Mouse (Mus musculus): ENCODE data around the gene Olfr800. TPM values are rescaled to one million over a fixed set of nuclear protein-coding genes. Genes with fewer than 3 reads are reported as not detected.

The Olfr800 gene
- not detected in 2 replicates for polyA plus RNA-seq (2015; fragmentation: Nextera tagmentation; extraction: Ambion mirVana)

DNA sequence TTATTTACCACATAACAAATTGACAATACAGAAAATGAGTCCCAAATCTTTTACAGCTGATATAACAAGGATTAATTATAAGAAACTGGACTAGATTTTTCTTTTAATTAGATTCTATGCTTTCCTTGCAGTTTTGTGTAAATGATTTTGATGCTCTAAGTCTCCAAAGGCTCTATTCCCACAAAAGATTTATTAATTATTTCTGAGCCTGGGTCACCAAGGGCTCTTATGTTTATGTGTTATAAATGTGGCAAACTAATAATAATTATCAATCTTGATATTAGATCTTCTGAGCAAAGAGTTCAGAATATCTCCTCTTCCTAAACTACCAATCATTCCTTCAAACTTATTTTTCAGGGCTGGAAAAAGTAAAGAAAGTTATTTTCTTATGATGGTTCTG, at the start of gene Olfr800:
Gene Olfr800 (plus strand): TSS at position 301 of the 400 bp plus-strand sequence.
- no peak within 1 kb of the TSS for H3K4me2 ChIP-seq

DNA sequence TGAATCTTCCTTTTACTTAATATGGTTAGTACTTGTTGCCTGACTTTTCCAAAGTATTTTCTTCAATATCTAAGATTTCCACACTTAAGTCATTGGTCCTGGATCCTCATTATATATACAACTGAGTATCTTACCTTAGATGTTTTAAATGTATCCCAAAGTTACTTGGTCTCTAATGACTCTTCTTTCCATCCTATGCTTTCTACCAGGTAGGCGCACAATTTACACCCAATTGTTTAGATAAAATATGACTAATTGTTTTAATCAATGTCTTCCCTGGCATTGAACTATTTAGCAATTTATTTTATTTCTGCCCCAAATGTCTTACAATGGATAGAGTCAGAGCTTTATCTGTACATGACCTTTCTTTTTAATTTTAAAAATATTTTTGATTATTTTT, 45.0 kb upstream of the Olfr800 start, which contains the start of gene Olfr796:
Gene Olfr796 (minus strand): TSS at position 101 of the 400 bp plus-strand sequence.
- WGBS = 91% methylated on average over 1 of the region's 1 CpGs
- no peaks in the 10 kb centered on the region for H3K36me3 ChIP-seq
- H3K27me3 ChIP-seq = no peaks in the 10 kb centered on the region
- no peaks in the 10 kb centered on the region for H3K9me3 ChIP-seq
- H3K4me2 ChIP-seq = no peak within 1 kb of the TSS
- no peak within 1 kb of the TSS for H3K9ac ChIP-seq
- H3K27ac ChIP-seq = no peak within 1 kb of the TSS
- no peaks in the 10 kb centered on the region for H3K4me1 ChIP-seq
- no peak for ATAC-seq (ENCODE audit: borderline replicate concordance, extremely low read depth, low FRiP score, low TSS enrichment)
- no peak within 1 kb of the TSS for H3K4me3 ChIP-seq

More for the DNA sequence above, at the start of gene Olfr800:
- no peak within 1 kb of the TSS for H3K4me3 ChIP-seq
- H3K36me3 ChIP-seq = no peaks in the 10 kb centered on the region
- no peak for ATAC-seq (ENCODE audit: borderline replicate concordance, extremely low read depth, low FRiP score, low TSS enrichment)
- no peak within 1 kb of the TSS for H3K9ac ChIP-seq
- H3K9me3 ChIP-seq = no peaks in the 10 kb centered on the region
- H3K4me1 ChIP-seq = no peaks in the 10 kb centered on the region
- H3K27me3 ChIP-seq = no peaks in the 10 kb centered on the region
- no peak within 1 kb of the TSS for H3K27ac ChIP-seq

DNA sequence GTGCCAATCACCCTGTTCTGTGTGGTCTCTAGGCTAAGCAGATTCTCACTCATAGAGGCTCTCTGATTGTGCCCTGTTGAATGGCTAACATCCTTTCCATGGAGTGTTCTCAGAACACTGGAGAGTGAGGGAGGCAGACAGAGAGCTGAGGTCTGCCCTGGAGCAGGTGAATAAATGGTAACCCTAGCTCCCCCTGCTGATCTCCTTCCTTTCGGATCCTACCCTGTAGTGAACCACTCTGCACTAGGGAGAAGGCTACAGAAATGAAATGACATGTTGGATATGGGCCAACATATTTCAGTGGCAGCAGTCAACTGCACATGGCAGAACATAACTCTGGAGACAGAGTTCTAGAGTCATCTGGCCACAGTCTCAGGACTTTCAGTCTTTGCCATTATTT, 35.8 kb upstream of the Olfr800 start:
- H3K9ac ChIP-seq = no peak overlapping the region
- H3K27ac ChIP-seq = no peak overlapping the region
- no peaks in the 10 kb centered on the region for H3K27me3 ChIP-seq
- H3K4me3 ChIP-seq = no peak overlapping the region
- no peak overlapping the region for H3K4me2 ChIP-seq
- H3K36me3 ChIP-seq = no peaks in the 10 kb centered on the region
- H3K9me3 ChIP-seq = no peaks in the 10 kb centered on the region
- 15% methylated on average over 1 of the region's 1 CpGs for WGBS
- H3K4me1 ChIP-seq = no peaks in the 10 kb centered on the region
- no peak for ATAC-seq (ENCODE audit: borderline replicate concordance, extremely low read depth, low FRiP score, low TSS enrichment)

DNA sequence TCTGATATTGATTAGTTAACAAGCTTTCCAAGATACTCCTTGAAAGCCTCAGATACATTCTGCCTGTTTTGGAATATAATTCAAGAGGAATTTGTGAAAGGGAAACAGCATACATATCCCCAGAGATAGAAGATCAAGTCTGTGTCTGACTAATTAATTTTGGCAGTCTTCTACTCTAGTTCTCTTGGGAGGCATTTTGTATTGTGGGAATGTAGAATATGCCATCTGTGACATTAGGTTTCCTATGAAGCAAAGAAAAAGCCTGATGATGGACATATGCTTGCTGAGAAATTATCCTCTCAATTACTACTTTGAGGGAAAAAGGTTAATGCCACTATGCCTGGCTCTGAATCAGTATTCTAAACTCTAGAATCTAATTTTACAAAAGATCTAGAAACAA, 34.2 kb upstream of the Olfr800 start:
- no peaks in the 10 kb centered on the region for H3K4me1 ChIP-seq

DNA sequence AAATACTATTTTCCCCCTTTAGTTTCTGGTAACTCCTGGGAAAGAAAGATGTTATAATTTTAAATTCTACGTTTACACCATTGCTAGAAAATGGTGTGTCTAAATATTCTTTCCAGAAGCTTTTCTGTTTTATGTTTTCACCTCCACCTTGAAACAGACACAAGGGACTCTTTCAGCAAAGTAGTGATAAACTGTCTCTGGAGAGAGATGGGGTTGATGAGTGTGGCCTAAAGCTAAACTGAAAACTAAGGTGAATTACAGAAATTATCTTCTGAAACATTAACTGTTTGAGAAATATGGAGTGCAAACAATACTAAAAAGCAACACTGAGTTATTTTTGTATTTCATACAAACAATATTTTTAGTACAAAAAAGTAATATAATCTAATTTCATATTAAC, 29.7 kb upstream of the Olfr800 start, which contains the start of gene Olfr798:
Gene Olfr798 (minus strand): TSS at position 101 of the 400 bp plus-strand sequence.
- H3K4me1 ChIP-seq = no peaks in the 10 kb centered on the region
- no peak within 1 kb of the TSS for H3K4me2 ChIP-seq
- no peak within 1 kb of the TSS for H3K4me3 ChIP-seq
- no peaks in the 10 kb centered on the region for H3K27me3 ChIP-seq
- WGBS = 73% methylated on average over 1 of the region's 1 CpGs
- no peaks in the 10 kb centered on the region for H3K36me3 ChIP-seq
- H3K27ac ChIP-seq = no peak within 1 kb of the TSS
- ATAC-seq (ENCODE audit: borderline replicate concordance, extremely low read depth, low FRiP score, low TSS enrichment) = no peak
- H3K9me3 ChIP-seq = no peaks in the 10 kb centered on the region
- H3K9ac ChIP-seq = no peak within 1 kb of the TSS

More for the DNA sequence above, 34.2 kb upstream of the Olfr800 start:
- no peak for ATAC-seq (ENCODE audit: borderline replicate concordance, extremely low read depth, low FRiP score, low TSS enrichment)
- Histone ChIP-seq H3K9me3 (no peaks in the 10 kb centered on the region), H3K4me2 (no peak overlapping the region), H3K36me3 (no peaks in the 10 kb centered on the region), H3K4me3 (no peak overlapping the region), H3K9ac (no peak overlapping the region), H3K27me3 (no peaks in the 10 kb centered on the region), H3K27ac (no peak overlapping the region)

DNA sequence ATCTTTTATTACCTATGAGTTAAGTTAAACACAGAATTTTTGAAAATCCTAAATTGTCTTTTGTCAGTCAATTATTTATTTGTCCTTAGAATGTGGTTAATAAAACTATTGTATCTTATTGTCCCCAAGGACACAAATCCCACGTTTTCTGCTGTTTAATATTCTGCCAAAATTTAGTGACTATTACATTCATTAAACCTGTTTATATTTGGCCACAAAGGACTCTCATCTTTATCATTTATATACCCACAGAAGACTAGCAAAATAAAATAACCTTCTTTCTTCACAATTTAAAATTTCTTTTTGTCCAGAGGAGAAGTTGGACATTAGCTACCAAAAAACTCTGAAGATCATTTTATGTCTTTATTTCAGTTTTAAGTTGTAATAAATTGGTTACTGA, 20.3 kb upstream of the Olfr800 start, which contains the start of gene Olfr799:
Gene Olfr799 (plus strand): TSS at position 301 of the 400 bp plus-strand sequence.
- Histone ChIP-seq H3K9me3 (no peaks in the 10 kb centered on the region), H3K4me2 (no peak within 1 kb of the TSS), H3K9ac (no peak within 1 kb of the TSS), H3K27me3 (no peaks in the 10 kb centered on the region), H3K27ac (no peak within 1 kb of the TSS), H3K4me1 (no peaks in the 10 kb centered on the region), H3K4me3 (no peak within 1 kb of the TSS), H3K36me3 (no peaks in the 10 kb centered on the region)
- 15% methylated on average over 1 of the region's 1 CpGs for WGBS
- no peak for ATAC-seq (ENCODE audit: borderline replicate concordance, extremely low read depth, low FRiP score, low TSS enrichment)

DNA sequence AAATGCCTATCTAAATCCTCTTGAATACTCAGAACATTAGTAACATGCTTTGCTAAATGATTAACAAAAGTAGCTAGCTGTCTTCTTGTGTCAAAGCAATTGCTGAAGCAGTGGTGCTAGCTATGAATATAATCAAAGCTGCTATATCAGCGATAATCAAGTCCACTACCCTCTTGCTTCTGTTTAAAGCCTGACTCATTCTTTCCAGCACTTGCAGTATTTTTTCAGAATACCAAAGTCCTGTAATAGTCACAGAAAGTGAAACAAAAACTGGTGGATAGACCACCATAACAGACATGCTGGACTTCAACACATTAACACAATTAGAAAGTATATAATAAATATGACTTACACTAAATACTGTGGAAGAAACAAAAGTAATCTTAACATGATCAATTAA, 5.7 kb upstream of the Olfr800 start:
- no peak overlapping the region for H3K27ac ChIP-seq
- H3K27me3 ChIP-seq = no peaks in the 10 kb centered on the region
- no peaks in the 10 kb centered on the region for H3K4me1 ChIP-seq
- WGBS = 80% methylated on average over 1 of the region's 1 CpGs
- no peak overlapping the region for H3K4me3 ChIP-seq
- no peaks in the 10 kb centered on the region for H3K9me3 ChIP-seq
- no peaks in the 10 kb centered on the region for H3K36me3 ChIP-seq
- H3K9ac ChIP-seq = no peak overlapping the region
- H3K4me2 ChIP-seq = no peak overlapping the region
- no peak for ATAC-seq (ENCODE audit: borderline replicate concordance, extremely low read depth, low FRiP score, low TSS enrichment)

DNA sequence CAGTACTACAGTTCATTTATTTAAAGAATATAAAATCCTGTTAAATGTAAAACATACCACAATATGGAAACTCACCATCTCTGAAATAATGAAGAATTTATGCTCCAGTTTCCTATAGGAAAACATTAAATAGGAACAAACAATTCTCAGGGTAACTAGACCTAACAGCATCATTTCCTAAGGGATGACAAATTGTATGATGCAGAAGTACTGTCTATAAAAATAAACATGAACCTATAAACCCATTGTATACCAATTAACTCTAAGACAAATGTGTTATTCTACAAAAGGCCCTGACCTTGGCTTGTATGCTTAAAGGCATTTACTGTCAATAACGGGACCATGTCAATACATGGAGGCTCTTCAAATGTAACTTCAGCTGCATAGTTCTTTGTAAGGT, 16.3 kb downstream of the Olfr800 start, which contains the start of gene Olfr801:
Gene Olfr801 (minus strand): TSS at position 101 of the 400 bp plus-strand sequence.
- no peak for ATAC-seq (ENCODE audit: borderline replicate concordance, extremely low read depth, low FRiP score, low TSS enrichment)
- H3K9me3 ChIP-seq = no peaks in the 10 kb centered on the region
- no peaks in the 10 kb centered on the region for H3K36me3 ChIP-seq
- H3K27ac ChIP-seq = no peak within 1 kb of the TSS
- H3K27me3 ChIP-seq = no peaks in the 10 kb centered on the region
- H3K4me3 ChIP-seq = no peak within 1 kb of the TSS
- no peak within 1 kb of the TSS for H3K4me2 ChIP-seq
- 42% methylated on average over 1 of the region's 1 CpGs for WGBS
- H3K4me1 ChIP-seq = no peaks in the 10 kb centered on the region
- no peak within 1 kb of the TSS for H3K9ac ChIP-seq

DNA sequence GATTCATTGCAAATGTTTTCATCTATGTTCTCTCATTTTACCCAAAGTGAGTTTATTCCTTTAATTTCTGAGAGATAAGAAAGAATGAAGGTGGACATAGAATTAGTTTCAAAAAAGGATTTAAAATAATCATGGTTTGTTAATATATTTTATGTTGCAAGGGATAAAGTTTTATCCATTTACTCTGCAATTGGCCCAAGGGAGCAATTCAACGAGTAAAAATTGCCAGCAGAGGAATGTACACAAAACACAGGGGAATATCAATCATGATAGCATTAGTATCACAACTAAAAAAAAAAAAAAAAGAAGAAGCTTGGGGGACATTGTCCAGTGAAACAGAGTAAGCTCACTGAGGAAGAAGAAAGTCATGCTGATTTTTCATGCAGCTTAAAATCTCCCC, 30.6 kb downstream of the Olfr800 start, which contains the start of gene Olfr802:
Gene Olfr802 (minus strand): TSS at position 101 of the 400 bp plus-strand sequence.
- Histone ChIP-seq H3K4me1 (no peaks in the 10 kb centered on the region), H3K9me3 (no peaks in the 10 kb centered on the region), H3K4me3 (no peak within 1 kb of the TSS), H3K27me3 (no peaks in the 10 kb centered on the region), H3K9ac (no peak within 1 kb of the TSS), H3K4me2 (no peak within 1 kb of the TSS), H3K27ac (no peak within 1 kb of the TSS), H3K36me3 (no peaks in the 10 kb centered on the region)
- WGBS = 39% methylated on average over 1 of the region's 1 CpGs
- ATAC-seq (ENCODE audit: borderline replicate concordance, extremely low read depth, low FRiP score, low TSS enrichment) = no peak

DNA sequence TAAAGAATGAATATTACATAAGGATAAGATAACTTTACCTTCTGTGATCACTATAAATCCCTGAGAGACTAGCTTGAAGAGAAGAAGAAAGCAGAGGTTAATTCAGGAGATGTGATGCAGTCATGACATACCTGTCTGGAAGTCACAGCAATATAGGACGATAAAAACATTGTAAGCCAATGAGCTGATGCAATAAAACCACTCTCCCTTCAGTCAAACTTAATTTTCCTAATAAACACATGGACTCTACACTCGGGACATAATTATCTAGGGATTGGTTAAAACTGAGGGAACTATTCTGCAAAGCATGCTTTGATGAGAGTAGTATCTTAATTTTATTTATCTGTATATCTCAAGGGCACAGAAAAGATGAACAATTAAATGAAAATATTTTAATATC, 36.7 kb downstream of the Olfr800 start, which contains the start of gene Olfr803:
Gene Olfr803 (minus strand): TSS at position 101 of the 400 bp plus-strand sequence.
- no peaks in the 10 kb centered on the region for H3K27me3 ChIP-seq
- no peak for ATAC-seq (ENCODE audit: borderline replicate concordance, extremely low read depth, low FRiP score, low TSS enrichment)
- no peak within 1 kb of the TSS for H3K4me3 ChIP-seq
- H3K36me3 ChIP-seq = no peaks in the 10 kb centered on the region
- no peak within 1 kb of the TSS for H3K9ac ChIP-seq
- 71% methylated on average over 2 of the region's 2 CpGs for WGBS
- no peaks in the 10 kb centered on the region for H3K9me3 ChIP-seq
- no peak within 1 kb of the TSS for H3K4me2 ChIP-seq
- no peaks in the 10 kb centered on the region for H3K4me1 ChIP-seq
- H3K27ac ChIP-seq = no peak within 1 kb of the TSS

DNA sequence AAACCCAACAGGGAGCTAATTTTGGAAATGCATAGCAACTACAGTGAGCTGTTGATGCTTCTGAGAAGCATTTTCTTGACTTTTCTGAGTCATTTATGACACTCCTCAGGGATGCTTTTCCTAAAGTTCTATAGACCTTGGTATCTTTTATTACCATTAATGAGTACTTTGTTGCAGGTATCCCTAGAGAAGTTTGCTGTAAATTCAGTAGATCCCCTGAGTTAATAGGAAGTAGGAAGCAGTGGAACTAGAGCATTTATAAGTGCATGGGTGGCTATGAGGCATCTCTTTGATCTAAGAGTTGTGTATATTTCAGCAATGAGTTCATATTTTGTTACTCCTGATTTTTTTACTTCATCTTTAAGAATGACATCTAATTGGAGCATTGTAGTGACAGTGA, 45.4 kb downstream of the Olfr800 start, which contains the start of gene Olfr804:
Gene Olfr804 (plus strand): TSS at position 301 of the 400 bp plus-strand sequence.
- H3K27ac ChIP-seq = no peak within 1 kb of the TSS
- H3K4me1 ChIP-seq = no peaks in the 10 kb centered on the region
- no peak within 1 kb of the TSS for H3K4me2 ChIP-seq
- H3K9ac ChIP-seq = no peak within 1 kb of the TSS
- H3K4me3 ChIP-seq = no peak within 1 kb of the TSS
- no peaks in the 10 kb centered on the region for H3K9me3 ChIP-seq
- no peak for ATAC-seq (ENCODE audit: borderline replicate concordance, extremely low read depth, low FRiP score, low TSS enrichment)
- no peaks in the 10 kb centered on the region for H3K27me3 ChIP-seq
- no peaks in the 10 kb centered on the region for H3K36me3 ChIP-seq

Data from lung, embryonic 15.5 days (tissue).